Mouse (Mus musculus): ENCODE measurements around the gene Omt2b.
"Not testable (repeated sequence)": the region's sequence is repeated elsewhere in the genome, so short reads cannot be mapped to it uniquely, and the experiment has no call there.

Omt2b gene

DNA sequence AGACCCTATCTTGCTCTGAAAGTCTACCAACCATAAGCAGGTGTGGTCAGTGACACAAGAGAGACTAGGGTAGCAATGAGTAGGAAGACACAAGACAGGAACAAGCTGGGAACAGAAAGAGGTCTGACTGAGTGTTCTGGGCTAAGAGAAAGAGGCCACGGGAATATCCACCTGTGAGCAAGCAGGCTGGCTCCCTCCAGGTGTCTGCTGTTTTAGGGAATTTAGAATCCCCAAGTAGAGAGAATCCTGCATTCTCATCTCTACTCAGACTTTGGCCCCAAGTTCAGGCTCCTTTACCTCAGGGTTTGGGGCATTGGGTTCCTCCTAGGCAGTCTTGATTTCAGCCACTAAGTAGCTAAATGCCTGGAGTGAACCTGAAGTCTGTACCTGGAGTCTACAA, at the start of gene Omt2b:
TSS of gene Omt2b (plus strand) at position 301 of the 400 bp plus-strand sequence.
- DNase-seq (ENCODE audit: low read depth, low spot score): not testable (repeated sequence)

DNA sequence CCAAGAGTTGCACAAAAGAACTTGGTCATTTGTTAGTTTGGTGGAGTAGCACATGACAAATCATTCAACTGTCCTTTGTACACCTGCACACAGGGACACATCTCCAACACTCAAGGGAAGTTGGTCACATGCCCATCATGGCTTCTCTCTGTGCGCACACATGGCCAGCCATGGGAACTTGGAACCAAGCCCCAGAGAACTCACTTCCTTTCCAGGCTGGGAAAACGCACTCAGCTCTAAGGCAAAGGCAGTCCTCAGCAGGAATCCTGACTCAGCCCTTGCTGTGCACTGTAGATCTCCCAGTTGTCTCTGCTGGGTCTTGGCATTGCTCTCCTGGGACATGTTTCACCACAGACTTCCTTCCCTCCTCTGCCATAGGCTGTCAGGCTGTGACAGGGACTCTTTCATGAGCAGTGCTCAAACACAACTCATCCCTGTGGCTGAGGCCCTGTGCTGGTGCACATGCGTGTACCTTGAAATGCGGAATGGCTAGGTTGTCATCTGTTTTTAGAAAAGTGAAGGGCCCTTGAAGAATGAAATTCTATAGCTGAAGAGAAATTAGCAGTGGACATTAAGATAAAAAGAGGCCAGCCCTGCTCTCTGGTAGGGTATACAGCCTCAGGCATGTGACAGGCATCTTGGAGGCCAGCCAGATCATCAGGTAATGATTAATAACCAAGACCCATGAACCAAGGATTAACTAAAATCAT, 45.2 kb upstream of the Omt2b start:
- DNase-seq (ENCODE audit: low read depth, low spot score): not testable (repeated sequence)

DNA sequence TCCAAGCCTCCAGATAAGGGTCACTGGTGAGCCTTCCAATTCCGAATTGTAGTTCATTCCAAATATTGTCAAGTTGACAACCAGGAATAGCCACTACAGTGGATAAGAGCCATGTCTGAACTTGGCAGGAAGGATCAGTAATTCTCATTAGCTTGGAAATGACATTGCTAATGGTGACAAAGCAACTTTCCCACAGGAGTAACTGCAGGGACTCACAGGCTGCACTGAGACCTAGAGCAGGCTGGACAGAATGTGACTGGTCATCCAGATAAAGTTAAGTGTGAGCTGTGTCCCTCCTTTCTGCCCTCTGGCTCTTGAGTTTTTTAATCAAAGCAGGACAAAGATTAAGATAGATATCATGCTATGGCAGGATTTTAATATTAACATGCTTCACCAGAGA, 38.3 kb upstream of the Omt2b start:
- not testable (repeated sequence) for DNase-seq (ENCODE audit: low read depth, low spot score)

DNA sequence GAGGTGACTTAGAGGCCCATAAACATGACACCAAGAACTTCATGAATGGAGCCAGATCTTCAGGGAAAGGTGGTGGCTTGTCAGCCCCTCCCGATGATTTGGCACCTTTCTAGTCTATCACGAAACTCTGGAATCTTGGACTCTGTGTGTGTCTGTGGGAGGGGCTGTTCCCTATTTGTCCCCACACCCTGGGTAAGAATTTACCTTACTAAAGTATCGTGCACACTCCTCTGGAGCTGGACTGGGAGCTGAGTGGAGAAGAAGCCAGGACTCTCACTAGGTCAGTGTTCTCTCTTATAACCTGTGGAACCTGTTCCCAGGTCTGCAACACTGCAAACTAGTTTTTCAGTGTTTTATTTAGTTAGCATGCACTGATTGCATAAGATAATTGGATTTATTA, 37.7 kb upstream of the Omt2b start, which contains the start of gene Gm10639:
TSS of gene Gm10639 (plus strand) at position 201 of the 400 bp plus-strand sequence.
- not testable (repeated sequence) for DNase-seq (ENCODE audit: low read depth, low spot score)

DNA sequence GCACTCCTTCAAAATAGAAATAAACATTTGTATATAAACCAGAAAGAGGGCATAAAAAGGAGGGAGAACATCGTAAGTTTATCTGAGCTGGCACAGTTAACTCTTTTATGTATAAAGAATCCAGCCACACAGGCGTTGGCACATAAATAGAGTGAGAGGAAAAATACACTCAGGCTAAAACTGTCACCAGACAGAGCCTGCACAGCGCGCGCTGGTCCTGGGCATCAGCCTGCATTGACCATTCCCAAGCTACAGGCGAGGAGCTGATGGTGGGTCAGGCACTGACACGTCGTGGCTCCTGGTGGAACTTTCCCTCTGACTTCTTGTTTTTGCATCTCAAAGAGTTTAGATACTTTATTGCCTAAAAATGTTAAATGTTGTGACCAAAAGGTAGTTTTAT, 34.9 kb upstream of the Omt2b start:
- DNase-seq (ENCODE audit: low read depth, low spot score): not testable (repeated sequence)

DNA sequence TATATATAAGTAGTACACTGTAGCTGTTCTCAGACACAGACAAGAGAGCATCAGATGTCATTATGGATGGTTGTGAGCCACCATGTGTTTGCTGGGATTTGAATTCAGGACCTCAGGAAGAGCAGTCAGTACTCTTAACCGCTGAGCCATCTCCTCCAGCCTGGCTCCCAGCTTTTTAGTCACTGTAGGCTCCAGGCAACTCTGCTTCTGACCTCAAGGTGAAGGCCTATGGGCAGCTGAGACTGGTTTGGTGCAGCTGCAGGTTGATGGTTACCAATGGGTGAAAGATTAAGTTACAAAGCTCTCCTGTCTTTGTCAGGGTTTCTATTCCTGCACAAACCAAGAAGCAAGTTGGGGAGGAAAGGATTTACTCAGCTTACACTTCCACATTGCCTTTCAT, 33.7 kb upstream of the Omt2b start:
- DNase-seq (ENCODE audit: low read depth, low spot score): not testable (repeated sequence)

DNA sequence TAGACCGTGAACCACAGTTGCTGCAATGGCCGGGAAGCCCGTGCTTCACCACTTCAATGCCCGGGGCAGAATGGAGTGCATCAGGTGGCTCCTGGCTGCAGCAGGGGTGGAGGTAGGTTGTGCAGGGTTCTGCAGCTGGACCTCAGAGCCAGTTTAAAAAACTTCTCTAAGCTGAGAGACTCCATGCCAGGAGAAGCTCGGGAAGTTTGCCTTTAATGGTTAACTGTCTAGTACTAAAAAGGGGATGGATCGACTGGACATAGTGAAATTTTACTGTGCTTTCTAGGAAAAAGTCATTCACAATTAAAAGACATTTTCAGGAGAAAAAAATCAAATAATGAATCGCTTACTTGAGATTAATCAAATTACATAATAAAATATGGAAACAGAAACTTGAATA, 32.6 kb upstream of the Omt2b start:
- DNase-seq (ENCODE audit: low read depth, low spot score): not testable (repeated sequence)

DNA sequence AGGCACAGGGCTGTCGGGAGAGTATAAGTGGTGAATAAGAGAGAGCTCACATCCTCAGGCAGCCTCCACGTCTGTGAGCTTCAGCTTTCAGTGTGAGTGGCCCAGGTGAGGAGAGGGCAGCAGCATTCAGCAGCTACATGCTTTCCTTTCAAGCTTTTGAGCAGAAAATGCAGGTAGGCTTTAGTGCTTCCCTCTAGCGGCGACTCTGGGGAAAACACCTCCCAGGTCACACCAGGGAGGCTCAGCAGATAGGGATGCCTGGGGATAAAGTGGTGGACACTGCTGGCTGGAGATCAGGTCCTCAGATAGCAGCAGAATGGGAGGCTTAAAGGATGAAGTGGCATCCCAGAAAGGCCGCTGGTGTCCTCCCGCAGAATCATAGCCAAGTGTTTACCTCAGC, 31.3 kb upstream of the Omt2b start:
- peak; percentile 77 for DNase-seq (ENCODE audit: low read depth, low spot score)

DNA sequence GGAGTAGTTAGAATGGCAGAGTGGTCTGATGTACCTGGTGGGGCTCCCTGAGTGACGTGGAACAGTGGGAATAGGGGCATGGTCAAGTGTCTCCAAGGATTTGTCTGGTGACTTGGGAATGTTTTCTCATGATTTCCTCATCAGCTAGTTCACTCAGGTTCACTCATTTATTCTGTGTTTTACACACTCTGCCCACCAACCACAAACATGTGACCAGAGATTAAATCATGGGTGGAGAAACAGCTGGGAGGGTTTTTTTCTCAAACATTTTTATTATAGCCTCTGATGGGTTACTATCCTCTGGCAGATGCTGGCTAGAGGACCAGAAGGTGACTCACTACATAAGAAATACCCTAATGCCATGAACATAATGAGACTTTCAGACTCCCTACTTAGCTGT, 29.2 kb upstream of the Omt2b start:
- DNase-seq (ENCODE audit: low read depth, low spot score): no peak

DNA sequence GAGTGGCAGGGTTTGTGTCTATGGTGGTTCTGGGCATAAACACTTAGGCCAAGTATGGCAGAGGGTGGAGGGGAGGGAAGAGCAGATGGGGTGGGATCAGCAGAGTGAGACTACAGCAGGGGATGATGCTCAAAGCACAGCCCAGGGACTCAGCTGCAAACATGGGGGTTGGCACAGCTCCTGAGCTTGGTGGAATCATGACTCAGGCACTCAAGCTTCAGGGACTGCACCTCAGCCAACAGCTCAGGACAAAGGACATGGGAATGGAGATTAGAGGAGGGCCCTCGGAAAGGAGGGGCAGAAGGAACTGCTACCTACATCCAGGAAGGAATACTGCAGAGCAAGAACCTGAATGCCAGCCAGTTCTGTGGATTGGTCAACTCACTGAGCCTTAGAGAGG, 28.2 kb upstream of the Omt2b start:
- not testable (repeated sequence) for DNase-seq (ENCODE audit: low read depth, low spot score)

DNA sequence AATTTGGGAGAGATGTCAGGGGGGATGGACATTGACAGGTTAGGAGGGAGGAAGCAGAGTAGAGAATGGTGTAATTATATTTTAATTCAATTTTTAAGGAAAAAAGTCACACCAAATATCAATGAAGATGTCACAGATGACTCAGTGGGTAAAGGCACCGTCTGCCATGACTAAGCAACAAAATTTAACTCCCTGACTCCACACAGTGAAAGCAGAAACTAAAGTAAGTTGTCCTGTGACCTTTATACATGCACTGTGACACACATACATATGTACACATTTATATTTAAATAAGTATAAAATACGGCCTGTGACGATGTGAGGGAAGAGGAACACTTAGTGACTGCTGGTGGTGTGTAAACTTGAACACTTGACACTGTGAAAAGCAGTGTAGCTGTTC, 19.3 kb upstream of the Omt2b start:
- DNase-seq (ENCODE audit: low read depth, low spot score): not testable (repeated sequence)

DNA sequence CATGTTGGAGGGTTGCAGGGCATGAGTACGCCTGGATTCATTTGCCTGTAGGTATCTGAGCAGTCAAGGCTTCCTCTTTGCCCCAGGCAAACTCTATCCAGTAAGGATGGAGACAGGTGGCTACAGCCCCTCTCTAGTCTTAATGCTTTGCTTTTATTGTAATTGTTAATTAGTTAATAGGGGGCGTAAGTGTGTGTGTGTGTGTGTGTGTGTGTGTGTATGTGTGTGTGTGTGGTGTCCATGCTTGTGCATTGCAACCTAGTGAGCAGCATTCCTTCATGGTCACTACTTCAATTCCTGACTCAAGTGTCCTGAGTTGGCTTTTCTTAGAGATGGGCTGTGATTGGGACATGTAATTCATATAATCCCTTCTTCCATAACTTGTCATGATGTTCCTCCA, 12.7 kb upstream of the Omt2b start, which contains the start of gene Omt2a:
TSS of gene Omt2a (minus strand) at position 101 of the 400 bp plus-strand sequence.
- DNase-seq (ENCODE audit: low read depth, low spot score): no peak

DNA sequence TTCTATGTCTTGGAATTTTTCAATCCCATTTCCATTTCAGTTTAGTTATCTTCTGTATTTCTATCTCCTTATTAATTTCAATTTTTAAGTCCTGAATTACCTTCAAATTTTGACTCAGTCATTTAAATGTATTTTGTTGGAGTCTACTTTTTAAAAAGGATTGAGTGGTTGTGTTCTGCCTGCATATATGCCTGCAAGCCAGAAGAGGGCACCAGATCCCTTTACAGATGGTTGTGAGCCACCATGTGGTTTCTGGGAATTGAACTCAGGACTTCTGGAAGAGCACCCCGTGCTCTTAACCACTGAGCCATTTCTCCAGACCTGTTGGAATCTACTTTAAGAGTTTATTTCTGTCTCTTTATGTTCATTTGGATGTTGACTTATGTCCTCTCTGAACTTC, 7.9 kb upstream of the Omt2b start:
- DNase-seq (ENCODE audit: low read depth, low spot score): peak; percentile 58

DNA sequence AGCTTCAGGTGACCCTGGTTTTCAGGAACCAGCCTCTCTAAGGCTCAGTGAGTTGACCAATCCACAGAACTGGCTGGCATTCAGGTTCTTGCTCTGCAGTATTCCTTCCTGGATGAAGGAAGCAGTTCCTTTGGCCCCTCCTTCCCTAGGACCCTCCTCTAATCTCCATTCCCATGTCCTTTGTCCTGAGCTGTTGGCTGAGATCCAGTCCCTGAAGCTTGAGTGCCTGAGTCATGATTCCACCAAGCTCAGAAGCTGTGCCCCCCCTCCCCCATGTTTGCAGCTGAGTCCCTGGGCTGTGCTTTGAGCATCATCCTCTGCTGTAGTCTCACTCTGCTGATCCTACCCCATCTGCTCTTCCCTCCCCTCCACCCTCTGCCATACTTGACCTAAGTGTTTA, 9.7 kb downstream of the Omt2b start:
- not testable (repeated sequence) for DNase-seq (ENCODE audit: low read depth, low spot score)

DNA sequence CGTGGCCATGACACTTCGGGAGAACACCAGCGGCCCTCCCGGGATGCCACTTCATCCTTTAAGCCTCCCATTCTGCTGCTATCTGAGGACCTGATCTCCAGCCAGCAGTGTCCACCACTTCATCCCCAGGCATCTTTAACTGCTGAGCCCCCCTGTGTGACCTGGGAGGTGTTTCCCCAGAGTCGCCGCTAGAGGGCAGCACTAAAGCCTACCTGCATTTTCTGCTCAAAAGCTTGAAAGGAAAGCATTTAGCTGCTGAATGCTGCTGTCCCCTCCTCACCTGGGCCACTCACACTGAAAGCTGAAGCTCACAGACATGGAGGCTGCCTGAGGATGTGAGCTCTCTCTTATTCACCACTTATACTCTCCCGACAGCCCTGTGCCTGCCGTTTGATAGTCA, 12.9 kb downstream of the Omt2b start:
- peak; percentile 75 for DNase-seq (ENCODE audit: low read depth, low spot score)

DNA sequence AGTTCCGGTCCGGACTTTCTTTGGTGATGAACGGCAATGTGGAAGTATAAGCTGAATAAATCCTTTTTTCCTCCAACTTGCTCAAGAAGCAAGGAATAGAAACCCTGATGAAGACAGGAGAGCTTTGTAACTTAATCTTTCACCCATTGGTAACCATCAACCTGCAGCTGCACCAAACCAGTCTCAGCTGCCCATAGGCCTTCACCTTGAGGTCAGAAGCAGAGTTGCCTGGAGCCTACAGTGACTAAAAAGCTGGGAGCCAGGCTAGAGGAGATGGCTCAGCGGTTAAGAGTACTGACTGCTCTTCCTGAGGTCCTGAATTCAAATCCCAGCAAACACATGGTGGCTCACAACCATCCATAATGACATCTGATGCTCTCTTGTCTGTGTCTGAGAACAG, 15.1 kb downstream of the Omt2b start:
- DNase-seq (ENCODE audit: low read depth, low spot score): not testable (repeated sequence)

DNA sequence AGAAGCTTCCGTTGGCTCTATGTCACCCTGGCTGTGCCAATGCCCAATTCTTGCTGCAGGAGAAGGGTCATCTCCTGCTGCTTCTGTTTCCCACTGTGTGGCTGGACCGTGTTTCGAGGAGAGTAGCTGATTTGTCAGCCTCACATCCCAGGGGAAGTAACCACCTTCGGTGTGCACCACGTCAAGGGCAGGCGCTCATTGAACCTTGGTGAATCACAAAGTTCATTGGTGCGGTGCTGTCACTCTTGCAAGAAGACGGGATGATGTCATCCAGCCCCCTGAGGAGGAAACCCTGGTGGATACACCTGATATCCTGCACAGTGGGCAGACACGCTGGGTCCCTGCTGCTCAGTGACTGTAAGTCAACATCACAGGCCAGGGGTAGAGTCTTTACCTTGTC, 15.7 kb downstream of the Omt2b start:
- DNase-seq (ENCODE audit: low read depth, low spot score): not testable (repeated sequence)

DNA sequence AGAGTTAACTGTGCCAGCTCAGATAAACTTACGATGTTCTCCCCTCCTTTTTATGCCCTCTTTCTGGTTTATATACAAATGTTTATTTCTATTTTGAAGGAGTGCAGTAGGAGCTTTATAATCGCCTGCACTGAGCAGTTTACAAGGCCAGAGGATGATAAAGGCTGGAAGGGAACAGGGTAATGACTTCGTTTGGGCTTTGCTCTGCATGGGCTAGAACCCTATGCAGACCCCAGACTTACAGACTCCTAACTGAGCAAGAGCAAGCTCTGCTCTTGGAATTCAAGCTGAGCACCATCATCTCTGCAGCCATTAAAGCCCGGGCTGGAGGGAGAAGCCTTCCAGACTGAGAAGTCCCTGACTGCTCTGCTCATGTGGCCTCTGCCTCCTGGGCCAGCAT, 17.8 kb downstream of the Omt2b start:
- not testable (repeated sequence) for DNase-seq (ENCODE audit: low read depth, low spot score)

DNA sequence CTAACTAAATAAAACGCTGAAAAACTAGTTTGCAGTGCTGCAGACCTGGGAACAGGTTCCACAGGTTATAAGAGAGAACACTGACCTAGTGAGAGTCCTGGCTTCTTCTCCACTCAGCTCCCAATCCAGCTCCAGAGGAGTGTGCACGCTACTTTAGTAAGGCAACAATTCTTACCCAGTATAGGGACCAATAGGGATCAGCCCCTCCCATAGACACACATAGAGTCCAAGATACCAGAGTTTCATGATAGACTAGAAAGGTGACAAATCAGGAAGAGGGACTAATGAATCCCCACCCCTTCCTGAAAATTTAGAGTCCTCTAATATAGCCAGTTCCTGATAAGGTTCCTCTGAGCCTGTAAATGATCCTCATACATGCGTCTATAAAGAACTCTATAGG, 19.6 kb downstream of the Omt2b start:
- no peak for DNase-seq (ENCODE audit: low read depth, low spot score)

DNA sequence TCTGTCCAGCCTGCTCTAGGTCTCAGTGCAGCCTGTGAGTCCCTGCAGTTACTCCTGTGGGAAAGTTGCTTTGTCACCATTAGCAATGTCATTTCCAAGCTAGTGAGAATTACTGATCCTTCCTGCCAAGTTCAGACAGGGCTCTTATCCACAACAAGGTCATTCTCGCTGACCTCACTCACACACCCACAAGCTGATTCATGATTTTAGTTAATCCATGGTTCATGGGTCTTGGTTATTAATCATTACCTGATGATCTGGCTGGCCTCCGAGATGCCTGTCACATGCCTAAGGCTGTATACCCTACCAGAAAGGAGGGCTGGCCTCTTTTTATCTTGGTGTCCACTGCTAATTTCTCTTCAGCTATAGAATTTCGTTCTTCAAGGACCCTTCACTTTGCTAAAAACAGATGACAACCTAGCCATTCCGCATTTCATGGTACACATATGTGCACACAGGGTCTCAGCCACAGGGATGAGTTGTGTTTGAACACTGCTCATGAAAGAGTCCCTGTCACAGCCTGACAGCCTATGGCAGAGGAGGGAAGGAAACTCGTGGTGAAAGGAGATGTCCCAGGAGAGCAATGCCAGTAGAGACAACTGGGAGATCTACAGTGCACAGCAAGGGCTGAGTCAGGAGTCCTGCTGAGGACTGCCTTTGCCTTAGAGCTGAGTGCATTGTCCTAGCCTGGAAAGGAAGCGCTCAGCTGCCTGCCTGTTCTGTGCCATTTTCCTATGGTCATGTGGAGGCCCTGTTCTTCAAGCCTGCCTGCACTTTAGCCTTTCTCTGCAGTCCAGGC, 21.0 kb downstream of the Omt2b start:
- not testable (repeated sequence) for DNase-seq (ENCODE audit: low read depth, low spot score)

DNA sequence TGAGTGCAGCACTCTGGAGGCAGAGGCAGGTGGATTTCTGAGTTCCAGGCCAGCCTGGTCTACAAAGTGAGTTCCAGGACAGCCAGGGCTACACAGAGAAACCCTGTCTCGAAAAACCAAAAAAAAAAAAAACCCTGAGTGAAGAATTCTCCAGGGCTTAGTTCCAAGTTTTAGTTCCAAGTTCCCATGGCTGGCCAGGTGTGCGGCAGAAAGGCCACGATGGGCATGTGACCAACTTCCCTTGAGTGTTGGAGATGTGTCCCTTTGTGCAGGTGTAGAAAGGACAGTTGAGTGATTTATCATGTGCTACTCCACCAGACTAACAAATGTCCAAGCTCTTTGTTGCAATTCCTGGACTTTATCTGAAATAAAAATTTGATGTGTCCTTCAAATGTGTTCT, 21.8 kb downstream of the Omt2b start:
- not testable (repeated sequence) for DNase-seq (ENCODE audit: low read depth, low spot score)

DNA sequence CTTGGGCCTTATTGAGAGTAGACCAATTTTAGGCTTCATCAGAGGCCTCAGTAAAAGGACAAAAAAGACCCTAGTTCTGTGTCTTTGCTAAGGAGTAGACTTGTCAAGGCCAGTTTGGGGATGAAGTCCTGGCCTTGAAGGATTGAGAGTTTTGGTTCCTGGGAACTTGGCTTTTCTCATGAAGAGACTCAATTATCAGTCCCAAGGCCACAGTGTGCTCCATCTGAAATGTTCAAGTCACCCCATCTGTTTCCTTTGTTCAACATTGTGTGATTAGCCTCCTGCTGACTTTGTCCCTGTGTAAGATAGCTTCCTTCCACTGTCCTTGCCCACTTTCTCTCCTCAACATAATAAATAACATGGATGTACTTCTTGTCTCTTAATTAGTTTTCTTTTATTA, 22.6 kb downstream of the Omt2b start:
- DNase-seq (ENCODE audit: low read depth, low spot score): peak; percentile 62
